Mouse (Mus musculus) megakaryocyte, embryonic 14.5 days (primary cell): Measurements from ENCODE around the gene Brd7. TPM values are rescaled to one million over a fixed set of nuclear protein-coding genes. Genes with fewer than 3 reads are reported as not detected.

Experiments used
- H3K27me3 ChIP-seq: replicated peaks from 2 replicates; pipeline ENCODE3; 2012; ENCODE audit warnings: inconsistent platforms
- H3K36me3 ChIP-seq: replicated peaks from 2 replicates; pipeline ENCODE3; 2012; ENCODE audit warnings: low read length, inconsistent platforms, mixed read lengths
- H3K4me1 ChIP-seq: 2 replicates; pipeline ENCODE4 v1.6.1; 2012; ENCODE audit warnings: inconsistent platforms
- H3K4me3 ChIP-seq: replicated peaks from 2 replicates; pipeline ENCODE3; 2012; ENCODE audit warnings: moderate library complexity, mild to moderate bottlenecking, inconsistent platforms
- H3K9me3 ChIP-seq: 2 replicates; pipeline ENCODE4 v1.6.1; 2012; ENCODE audit warnings: inconsistent platforms
- FLI1 ChIP-seq: IDR thresholded peaks from 2 replicates; pipeline ENCODE4 v1.6.1; 2012; ENCODE audit warnings: low read length, inconsistent platforms, mixed read lengths
- GATA1 ChIP-seq: IDR thresholded peaks from 3 replicates; pipeline ENCODE4 v1.6.1; 2012; ENCODE audit warnings: mixed read lengths, low read length, inconsistent platforms, borderline replicate concordance
- polyA plus RNA-seq: library from polyadenylated mRNA; stranded (reverse); fragments of >175 nt; gene quantifications from 2 replicates; pipeline ENCODE4 v1.2.3, GENCODE M21; 2012; ENCODE audit warnings: low replicate concordance; ENCODE audit not compliant: insufficient read depth

Brd7 gene
- polyA plus RNA-seq, 1 experiment: 80.4 TPM

- peaks cover 45% of the 10 kb centered on the region for H3K27me3 ChIP-seq
- peaks cover 11% of the 10 kb centered on the region for H3K4me1 ChIP-seq
- no peaks in the 10 kb centered on the region for H3K36me3 ChIP-seq
- peak overlapping the region; percentile 42 for H3K4me3 ChIP-seq
- TF ChIP-seq FLI1 (no peak), GATA1 (no peak)
- H3K9me3 ChIP-seq: peaks cover 23% of the 10 kb centered on the region
Observed at GRCm38 (mm10) chr8:88382311-88383163, 20.5 kb upstream of the Brd7 start.

GRCm38 (mm10) chr8:88380497-88380896 is 18.5 kb upstream of the Brd7 start:
- peaks cover 21% of the 10 kb centered on the region for H3K9me3 ChIP-seq
- no peaks in the 10 kb centered on the region for H3K36me3 ChIP-seq
- H3K4me1 ChIP-seq: peaks cover 11% of the 10 kb centered on the region
- TF ChIP-seq GATA1 (no peak), FLI1 (no peak)
- no peak overlapping the region for H3K4me3 ChIP-seq
- H3K27me3 ChIP-seq: peaks cover 60% of the 10 kb centered on the region

GRCm38 (mm10) chr8:88376836-88377582 is 15.0 kb upstream of the Brd7 start:
- Histone ChIP-seq H3K36me3 (no peaks in the 10 kb centered on the region), H3K27me3 (peaks cover 64% of the 10 kb centered on the region), H3K9me3 (no peaks in the 10 kb centered on the region; the same call in none of the 2 replicates), H3K4me3 (no peak overlapping the region), H3K4me1 (peaks cover 11% of the 10 kb centered on the region)
- TF ChIP-seq GATA1 (no peak), FLI1 (no peak)

DNA sequence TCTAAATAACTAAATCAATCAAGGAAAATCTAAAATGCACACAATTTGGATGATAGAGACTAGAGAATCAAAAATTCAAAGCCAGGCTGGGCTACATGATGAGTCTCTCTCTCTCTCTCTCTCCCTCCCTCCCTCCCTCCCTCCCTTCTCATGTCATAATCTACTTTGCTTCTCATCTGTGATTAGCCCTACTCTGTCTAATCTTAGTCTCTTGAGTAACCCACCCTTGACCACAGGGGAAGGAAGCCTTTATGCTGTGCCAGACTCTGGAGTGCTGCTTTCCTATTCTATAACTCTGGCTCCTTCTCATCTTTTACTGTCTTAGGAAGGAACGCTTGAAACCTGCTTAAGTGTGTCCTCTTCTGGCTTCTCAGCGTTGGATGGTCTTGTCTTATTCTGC is 9.5 kb upstream of the Brd7 start:
- Histone ChIP-seq H3K4me3 (no peak overlapping the region), H3K9me3 (peaks cover 11% of the 10 kb centered on the region), H3K27me3 (peaks cover 53% of the 10 kb centered on the region), H3K4me1 (peaks cover 4% of the 10 kb centered on the region; the same call in 1 of the 2 replicates), H3K36me3 (no peaks in the 10 kb centered on the region)
- TF ChIP-seq FLI1: no peak
- TF ChIP-seq GATA1: no peak

- Histone ChIP-seq H3K4me1 (peaks cover 4% of the 10 kb centered on the region; the same call in 1 of the 2 replicates), H3K27me3 (peaks cover 41% of the 10 kb centered on the region), H3K9me3 (peaks cover 12% of the 10 kb centered on the region), H3K4me3 (no peak overlapping the region), H3K36me3 (no peaks in the 10 kb centered on the region)
- TF ChIP-seq FLI1 (no peak), GATA1 (no peak)
Observed at GRCm38 (mm10) chr8:88369805-88370204, 7.8 kb upstream of the Brd7 start.

DNA sequence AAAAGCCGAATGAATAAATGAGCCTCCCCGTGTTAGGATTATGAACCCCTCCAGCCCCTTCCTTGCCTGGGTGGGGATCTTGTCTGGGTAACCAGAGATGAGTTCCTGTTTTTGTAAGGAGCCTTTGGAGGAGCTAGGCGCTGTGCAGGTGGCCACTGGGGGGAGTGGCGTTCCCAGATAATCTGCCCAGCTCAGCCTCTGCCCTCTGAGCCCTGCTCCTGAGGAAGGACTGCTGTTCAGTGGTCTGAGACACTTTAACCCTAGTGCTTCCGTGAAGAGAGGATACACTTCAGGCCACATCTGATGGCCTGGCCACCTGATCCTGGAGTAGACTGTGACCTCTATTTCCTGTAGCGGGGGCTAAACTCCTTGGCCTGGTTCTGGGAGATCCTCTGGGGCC is 7.2 kb upstream of the Brd7 start:
- H3K4me3 ChIP-seq: no peak overlapping the region
- peaks cover 4% of the 10 kb centered on the region; the same call in 1 of the 2 replicates for H3K4me1 ChIP-seq
- peaks cover 12% of the 10 kb centered on the region for H3K9me3 ChIP-seq
- H3K36me3 ChIP-seq: no peaks in the 10 kb centered on the region
- no peak for TF ChIP-seq GATA1
- TF ChIP-seq FLI1: no peak
- peaks cover 41% of the 10 kb centered on the region for H3K27me3 ChIP-seq

DNA sequence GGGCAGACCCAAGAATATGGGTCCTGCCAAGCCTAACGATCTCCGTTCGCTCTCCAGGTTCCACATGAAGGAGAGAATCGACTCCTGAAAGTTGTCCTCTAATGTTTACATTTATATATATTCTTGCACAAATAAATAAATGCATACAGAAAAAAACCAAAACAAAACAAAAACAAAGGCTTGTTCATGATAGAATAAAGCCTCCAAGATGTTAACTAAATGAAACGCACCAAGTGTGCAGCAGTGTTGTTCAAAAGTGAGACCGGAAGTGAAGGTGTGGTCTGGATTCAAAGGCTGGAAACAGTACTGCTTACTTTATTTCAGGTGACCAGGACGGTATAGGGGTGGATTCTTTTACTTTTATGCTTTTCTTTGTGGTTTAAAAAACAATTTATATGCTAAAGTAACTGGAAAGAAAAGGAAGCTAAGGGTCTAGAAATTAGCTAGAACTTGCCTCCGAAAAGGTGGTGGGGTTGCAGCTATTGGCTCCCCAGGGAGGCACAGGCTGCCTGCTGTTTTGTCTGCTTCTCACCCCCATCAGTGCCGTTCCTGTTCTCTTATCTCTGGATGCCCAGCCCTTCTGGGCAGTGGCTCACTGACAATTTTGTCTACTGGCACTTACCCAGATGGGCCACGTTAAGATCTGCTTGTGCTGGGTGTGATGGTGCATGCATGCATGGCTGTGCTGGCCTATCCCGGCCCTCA is 604 bp upstream of the Brd7 start:
- Histone ChIP-seq H3K4me1 (peaks cover 33% of the 10 kb centered on the region), H3K9me3 (peaks cover 12% of the 10 kb centered on the region), H3K27me3 (peaks cover 11% of the 10 kb centered on the region), H3K36me3 (peaks cover 23% of the 10 kb centered on the region), H3K4me3 (peak overlapping the region; percentile 96)
- TF ChIP-seq FLI1 (no peak), GATA1 (no peak)

DNA sequence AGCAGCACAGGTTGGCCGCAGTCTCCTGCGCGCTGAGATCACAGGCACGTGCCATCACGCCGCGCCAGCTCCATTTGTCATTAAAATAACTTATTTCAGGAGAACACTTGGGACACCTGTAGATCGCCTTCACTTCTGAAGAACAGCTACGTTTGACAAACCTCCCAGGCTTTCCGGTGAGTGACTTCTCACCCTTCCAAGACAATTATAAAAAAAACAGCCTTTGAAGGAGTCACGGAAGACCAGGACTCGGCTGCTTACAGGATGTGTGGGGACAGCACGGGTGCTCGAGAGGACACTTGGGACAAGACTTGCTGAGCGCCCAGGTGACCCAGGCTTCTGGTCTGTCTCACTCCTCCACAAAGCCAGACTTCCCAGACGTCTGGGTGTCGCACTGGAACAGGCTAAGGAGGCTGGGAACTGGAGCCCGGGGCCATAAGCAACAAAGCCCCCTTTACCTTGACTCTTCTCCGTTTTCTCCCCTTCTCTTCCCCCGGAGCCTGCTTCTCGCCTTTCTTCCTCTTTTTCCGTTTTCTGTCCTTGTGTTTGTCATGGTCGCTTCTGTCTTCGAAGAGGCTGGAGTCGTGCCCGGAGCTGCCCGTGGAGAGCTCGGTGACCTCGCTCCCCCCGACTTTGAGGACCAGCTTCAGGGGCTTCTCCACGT is 818 bp downstream of the Brd7 start:
- Histone ChIP-seq H3K9me3 (no peaks in the 10 kb centered on the region), H3K27me3 (peaks cover 2% of the 10 kb centered on the region), H3K36me3 (peaks cover 37% of the 10 kb centered on the region), H3K4me3 (peak overlapping the region; percentile 96), H3K4me1 (peaks cover 37% of the 10 kb centered on the region)
- TF ChIP-seq GATA1: no peak

DNA sequence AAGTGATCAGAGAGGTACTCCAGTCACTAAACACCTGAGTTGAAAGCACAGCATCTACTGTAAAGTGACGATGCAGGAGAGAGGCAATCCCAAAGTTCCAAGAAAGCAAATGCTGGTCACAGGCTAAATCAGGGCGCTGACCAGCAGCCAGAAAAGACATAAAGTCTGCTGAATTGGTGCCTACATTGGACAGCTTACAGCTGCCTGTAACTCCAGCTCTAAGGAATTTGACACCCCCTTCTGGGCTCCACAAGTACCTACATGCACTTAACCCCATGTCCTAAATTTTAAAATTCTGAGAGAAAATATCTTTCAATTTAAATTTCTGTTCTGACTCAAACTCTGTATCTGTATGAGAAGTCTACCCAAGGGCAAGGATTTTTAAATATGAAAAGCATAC is 2.0 kb downstream of the Brd7 start:
- no peak overlapping the region for H3K4me3 ChIP-seq
- no peak for TF ChIP-seq GATA1
- TF ChIP-seq FLI1: no peak

More for the DNA sequence above, 2.0 kb downstream of the Brd7 start:
- H3K36me3 ChIP-seq: peaks cover 50% of the 10 kb centered on the region
- H3K9me3 ChIP-seq: no peaks in the 10 kb centered on the region
- no peaks in the 10 kb centered on the region for H3K27me3 ChIP-seq
- peaks cover 37% of the 10 kb centered on the region for H3K4me1 ChIP-seq
